Comparison of ENCODE assay signal across 8 mouse cellular contexts in the genomic region with DNA sequence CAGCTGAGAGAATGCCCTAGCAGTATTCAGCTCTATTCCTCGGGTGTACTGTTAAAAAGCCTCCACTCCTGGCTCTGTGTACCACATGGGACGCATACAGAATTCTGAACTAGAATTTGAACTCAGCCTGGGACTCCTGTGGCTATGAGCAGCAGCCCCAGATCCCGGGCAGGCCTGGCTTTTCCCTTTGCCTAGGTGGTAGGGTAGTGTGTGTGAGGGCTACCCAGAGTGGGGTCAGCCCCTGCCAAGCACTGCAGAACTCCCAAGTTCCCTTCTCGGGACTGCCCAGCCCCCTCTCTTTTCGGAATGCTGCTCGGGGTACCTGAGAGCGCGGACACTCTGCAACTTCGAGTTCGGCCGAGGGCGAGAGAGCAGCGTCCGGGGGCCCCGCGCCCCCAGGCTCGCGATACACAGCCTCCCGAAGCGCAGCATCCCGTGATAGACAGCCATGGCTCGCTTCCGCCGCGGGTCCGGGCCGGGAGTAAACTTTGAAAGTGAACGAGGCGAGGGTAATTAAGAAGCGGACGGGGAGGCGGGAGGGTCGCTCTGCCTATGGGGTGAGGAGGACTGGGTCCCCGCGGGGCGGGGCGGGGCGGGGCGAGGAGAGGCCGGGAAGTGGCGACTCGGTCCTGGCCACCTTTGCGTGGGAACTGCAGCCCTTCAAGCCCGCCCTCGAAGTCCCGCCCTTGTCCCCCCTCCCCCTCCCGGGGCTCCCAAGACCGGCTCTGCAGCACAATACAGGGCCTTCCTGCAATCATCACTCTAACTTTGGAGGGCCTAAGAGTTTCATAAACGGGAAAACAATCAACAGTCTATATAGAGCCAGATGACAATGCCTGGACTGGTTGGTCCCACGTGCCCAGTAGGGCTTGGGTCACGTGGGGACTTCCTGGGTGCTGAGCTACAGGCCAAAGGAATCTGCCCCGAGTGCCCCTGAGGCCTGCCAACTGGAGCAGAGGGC. TPM values are rescaled to one million over a fixed set of nuclear protein-coding genes. Genes with fewer than 3 reads are reported as not detected.
A peak's percentile ranks its signal among the peaks of the same experiment; 100 is the strongest.
DNase-seq lines count a peak whose midpoint lies in the region; ATAC-seq and TF ChIP-seq lines count a peak whose summit lies in the region.

A gene (minus strand): TSS at position 551 of the 961 bp plus-strand sequence.

- peak; percentile 93 for DNase-seq in ZHBTc4 (ENCODE audit: low read depth, low spot score)
- DNase-seq in embryo, embryonic 10 days (ENCODE audit: low spot score) = peak; percentile 89
- DNase-seq in heart, adult 11 months = peak; percentile 99
- DNase-seq in left cerebral cortex, postnatal 36 days (ENCODE audit: low spot score in 2 of 2) = peak; percentile 10 to 21
- peak; percentile 83 for DNase-seq in mesoderm, embryonic 11.5 days (ENCODE audit: low read depth, low spot score)
- peak; percentile 53 for DNase-seq in skeletal muscle tissue, adult 2 months (ENCODE audit: low read depth, low spot score)
- DNase-seq in c-Kit-positive CD71-positive TER-119-positive erythroid progenitor cells, embryonic 14.5 days (ENCODE audit: low spot score) = no peak

- no peaks in the 10 kb centered on the region for H3K27me3 ChIP-seq in intestine, postnatal 0 days (replicated peaks; ENCODE audit: control insufficient read depth, insufficient read depth, low read length)

- H3K9ac ChIP-seq in intestine, postnatal 0 days (ENCODE audit: low read depth, low read length) = peak within 1 kb of the TSS; percentile 35

- no peaks in the 10 kb centered on the region for H3K36me3 ChIP-seq in intestine, postnatal 0 days (ENCODE audit: control insufficient read depth, insufficient read depth)

- H3K4me1 ChIP-seq in intestine, postnatal 0 days (replicated peaks; ENCODE audit: control insufficient read depth, insufficient read depth, low read length) = no peaks in the 10 kb centered on the region

- 3% methylated on average over 48 of the region's 52 CpGs for WGBS in intestine, postnatal 0 days

- peak within 1 kb of the TSS; percentile 44 for H3K4me3 ChIP-seq in intestine, postnatal 0 days (ENCODE audit: low read depth, low read length)

- intact Hi-C loops in left cerebral cortex, postnatal 36 days (cut with DNase I) = no loop called here

- no peak for TF ChIP-seq CTCF in intestine, postnatal 0 days (IDR thresholded peaks at IDR 0.05; ENCODE audit: low read depth)

- peak within 1 kb of the TSS; percentile 47 for H3K27ac ChIP-seq in intestine, postnatal 0 days (ENCODE audit: low read depth, low read length)

- H3K4me2 ChIP-seq in intestine, postnatal 0 days (replicated peaks; ENCODE audit: low read depth) = peak within 1 kb of the TSS; percentile 73

- H3K9me3 ChIP-seq in intestine, postnatal 0 days (ENCODE audit: control insufficient read depth) = no peaks in the 10 kb centered on the region

- peak; percentile 61 for ATAC-seq in intestine, postnatal 0 days

RNA-seq across cellular contexts. Expression of the gene that starts here (rescaled TPM):
- polyA plus RNA-seq in intestine, postnatal 0 days (2015; fragmentation: Nextera tagmentation; extraction: Ambion mirVana) = 6.3 and 6.7 TPM in 2 replicates
- total RNA-seq in left cerebral cortex, postnatal 36 days (2021) = 10 to 100 TPM; 14.8 to 16.7 TPM
